Mouse (Mus musculus): ENCODE measurements around the gene Itgav.

The Itgav gene

DNA sequence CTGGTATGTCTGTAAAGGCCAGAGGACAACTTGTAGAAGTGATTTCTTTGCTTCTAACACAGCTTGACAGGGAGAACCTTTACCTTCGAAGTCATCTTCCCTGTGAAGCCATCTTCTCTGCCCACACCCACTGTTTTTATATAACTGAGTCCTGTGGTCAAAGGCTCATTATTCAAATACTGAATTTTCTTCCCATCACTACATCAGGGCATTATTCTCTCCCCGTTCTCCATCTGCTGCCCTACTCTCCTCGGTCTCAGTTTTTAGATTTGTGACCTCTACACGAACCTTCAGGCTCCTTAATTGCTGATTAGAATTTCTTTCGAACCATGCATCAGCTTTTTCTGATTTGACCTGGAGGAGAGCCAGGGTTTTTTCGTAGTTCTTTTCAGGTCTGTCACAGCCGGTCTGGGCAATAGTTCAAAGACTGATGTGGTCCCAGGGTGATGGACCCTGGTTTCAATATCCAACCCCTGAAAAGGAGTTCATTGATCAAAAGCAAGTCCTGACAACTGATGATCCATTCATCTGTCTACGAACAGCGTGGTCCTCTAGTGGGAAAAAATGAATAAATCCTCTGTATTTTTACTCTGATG, 73.8 kb downstream of the Itgav start:
- in situ Hi-C loops (cut with MboI, MseI) = loop anchor here in 1 of 2 experiments (25.0 kb wide), 1 partner anchor 889 kb away; the partner anchor contains the start of genes Gm28635, Med19 and Tmx2

GRCm38 (mm10) chr2:83812483-83813272, 88.5 kb downstream of the Itgav start, which contains the start of gene Fam171b:
Fam171b (plus strand) TSS chr2:83812636.
- in situ Hi-C loops (cut with MboI, MseI) = loop anchor here (10.0 to 25.0 kb wide), 2 partner anchors 162 to 625 kb away; partner anchors contain the start of genes Calcrl (in 1 of the 2), Gm13694 (in 1 of the 2) and Gm13696 (in 1 of the 2)

DNA sequence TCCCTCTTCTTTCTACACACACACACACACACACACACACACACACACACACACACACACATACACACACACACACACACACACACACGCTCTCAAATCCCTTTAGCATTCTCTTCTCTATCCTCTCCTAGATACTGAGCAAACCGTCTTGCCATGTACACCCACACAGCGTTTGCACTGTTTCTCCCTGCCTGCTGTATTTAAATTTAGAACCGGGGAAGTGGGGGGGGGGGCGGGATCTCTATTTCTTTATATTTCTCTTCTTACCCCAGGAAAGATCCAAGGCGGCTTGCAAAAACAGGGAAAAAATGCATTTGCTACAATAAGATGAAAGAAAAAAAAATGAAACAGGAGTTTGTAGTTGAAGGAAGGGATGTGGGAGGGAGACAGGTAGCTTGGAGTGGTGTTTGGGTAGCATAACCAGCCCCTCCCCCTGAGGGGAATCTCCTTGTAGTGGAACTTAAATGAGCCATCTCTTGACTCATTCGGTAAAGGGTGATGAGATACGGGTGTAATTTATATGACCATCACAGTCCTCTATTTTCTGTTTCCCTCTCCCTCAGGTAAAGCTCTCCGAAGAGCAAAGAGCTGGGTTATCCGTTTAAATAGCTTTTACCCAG, 89.2 kb downstream of the Itgav start:
- in situ Hi-C loops (cut with MboI, MseI) = loop anchor here (10.0 to 25.0 kb wide), 2 partner anchors 161 to 624 kb away; partner anchors contain the start of genes Calcrl (in 1 of the 2), Gm13694 (in 1 of the 2) and Gm13696 (in 1 of the 2)

GRCm38 (mm10) chr2:83814009-83814408, 89.8 kb downstream of the Itgav start:
- in situ Hi-C loops (cut with MboI, MseI) = loop anchor here (10.0 to 25.0 kb wide), 2 partner anchors 161 to 623 kb away; partner anchors contain the start of genes Calcrl (in 1 of the 2), Gm13694 (in 1 of the 2) and Gm13696 (in 1 of the 2)

DNA sequence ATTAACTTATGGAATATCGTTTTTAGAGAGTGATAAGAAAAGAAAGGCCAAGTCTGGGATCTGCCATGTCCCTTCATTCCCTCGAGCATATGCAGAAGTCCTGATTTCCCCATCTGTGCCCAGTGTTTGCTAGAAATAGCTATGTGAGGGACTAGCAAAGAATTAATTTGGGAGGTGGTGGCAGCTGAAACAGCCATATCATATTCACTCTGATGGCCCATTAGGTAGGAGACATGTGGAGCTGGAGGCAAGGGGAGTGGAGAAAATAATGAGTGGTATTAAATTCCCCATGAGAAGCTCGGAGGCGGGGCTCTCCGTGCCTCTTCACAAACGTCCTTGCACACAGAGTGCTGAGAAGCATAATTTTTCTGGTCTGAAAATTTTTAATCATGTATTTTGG, 92.0 kb downstream of the Itgav start:
- in situ Hi-C loops (cut with MboI, MseI) = loop anchor here (10.0 to 25.0 kb wide), 2 partner anchors 159 to 621 kb away; partner anchors contain the start of genes Calcrl (in 1 of the 2), Gm13694 (in 1 of the 2) and Gm13696 (in 1 of the 2)

DNA sequence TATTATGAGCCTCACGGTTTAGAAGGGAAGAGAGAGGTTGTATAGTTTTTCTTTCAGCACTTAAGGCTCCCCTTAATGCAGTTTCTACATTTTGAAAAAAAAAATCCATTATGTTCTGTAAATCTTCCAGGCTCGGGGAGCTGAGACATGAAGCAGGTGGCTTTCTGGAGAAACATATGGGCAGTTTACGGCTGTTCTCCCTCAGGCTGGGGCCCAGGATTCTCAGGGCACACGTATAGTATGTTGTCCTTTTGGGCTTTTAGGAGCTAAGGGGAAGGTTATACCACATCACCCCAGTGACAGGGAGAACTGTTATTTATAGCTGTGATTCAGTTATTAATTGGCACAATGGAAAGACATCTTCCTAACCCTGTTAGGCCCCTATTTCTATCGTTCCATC, 101.0 kb downstream of the Itgav start:
- in situ Hi-C loops (cut with MboI, MseI) = no loop called here

DNA sequence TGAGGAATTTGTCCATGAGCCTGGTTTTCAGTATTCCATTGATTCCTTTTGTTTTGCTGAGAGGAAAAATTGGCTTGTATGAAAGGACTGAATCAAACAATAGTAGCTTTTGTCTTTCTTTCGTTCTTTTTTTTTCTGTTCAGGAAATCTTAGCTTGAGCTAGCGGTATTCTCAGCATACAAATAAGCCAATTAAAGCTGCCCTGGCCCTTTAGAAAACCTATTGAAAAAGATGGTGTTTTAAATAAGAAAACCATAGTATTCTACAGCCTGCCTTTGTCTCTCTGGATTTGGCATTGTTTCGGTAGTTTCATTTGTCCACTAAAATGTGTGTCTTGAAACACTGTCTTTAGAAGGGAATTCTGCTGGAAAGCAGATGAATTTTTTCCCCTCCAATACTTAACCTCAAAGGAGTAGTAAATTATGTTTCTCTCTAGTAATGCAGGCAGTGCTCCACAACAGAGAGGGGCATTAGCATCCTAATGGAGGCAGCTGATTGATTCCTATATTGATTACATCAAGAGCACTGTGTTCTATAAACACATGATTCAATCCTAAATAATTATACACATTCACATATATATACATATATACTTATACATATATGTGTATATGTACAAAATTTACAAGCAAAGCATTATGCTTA, 104.8 kb downstream of the Itgav start:
- in situ Hi-C loops (cut with MboI, MseI) = no loop called here

DNA sequence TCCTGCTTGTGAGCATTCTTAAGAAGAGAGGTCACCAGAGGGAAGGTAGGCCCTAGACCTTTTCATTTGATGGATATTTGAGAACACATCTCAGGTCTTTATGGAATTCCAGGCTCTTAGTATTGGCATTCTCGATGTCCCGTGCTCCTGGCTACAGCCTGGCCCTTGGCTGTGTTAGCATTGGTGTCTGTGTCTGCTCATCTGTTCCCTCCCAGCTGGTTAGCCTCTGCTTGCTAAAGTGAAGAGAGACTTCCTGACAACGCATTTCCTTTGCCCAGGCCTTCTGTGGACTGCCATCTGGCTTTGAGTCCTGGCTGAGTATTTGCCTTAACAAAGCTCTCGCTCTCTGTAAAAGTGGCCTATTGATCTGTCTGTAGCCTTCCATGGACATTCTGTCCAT, 108.7 kb downstream of the Itgav start:
- in situ Hi-C loops (cut with MboI, MseI) = loop anchor here in 1 of 2 experiments (5.0 kb wide), 2 partner anchors 314 to 431 kb away; no protein-coding TSS in a partner anchor

DNA sequence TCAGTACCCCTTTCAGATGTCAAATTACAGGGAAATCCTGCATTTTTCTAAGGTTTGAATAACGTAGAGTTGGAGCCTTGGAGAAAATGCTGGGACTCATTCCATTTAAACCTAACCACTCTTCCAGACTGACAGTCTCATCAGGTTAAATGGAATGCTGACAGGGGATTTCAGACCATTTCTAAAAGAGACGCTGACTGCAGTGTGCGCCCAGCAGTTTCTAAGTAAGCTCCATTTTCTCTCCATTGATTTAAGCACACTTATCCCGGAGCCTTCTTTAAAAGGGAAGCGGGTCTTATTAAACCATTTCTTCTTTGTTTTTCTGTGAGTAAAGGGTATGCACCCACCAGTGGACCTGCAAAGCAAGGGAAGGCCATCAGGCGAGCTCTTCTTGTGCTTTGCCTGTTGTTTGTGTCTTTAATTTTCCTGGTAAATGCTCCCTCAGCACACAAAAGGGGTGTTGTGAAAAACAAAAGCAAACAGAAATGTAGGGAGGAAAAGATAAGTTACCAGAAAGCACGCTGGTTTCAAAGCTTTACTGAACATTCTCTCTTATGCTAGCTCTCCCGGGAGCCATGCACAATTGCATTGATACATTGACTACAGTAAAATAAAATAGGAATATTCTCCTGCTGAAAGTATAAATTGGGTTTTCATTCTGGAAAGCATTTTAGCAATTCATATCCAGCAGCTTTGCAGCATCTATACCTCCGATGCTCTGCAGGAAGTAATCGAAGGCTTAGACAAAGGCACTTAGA, 111.3 kb downstream of the Itgav start:
- in situ Hi-C loops (cut with MboI, MseI) = no loop called here

DNA sequence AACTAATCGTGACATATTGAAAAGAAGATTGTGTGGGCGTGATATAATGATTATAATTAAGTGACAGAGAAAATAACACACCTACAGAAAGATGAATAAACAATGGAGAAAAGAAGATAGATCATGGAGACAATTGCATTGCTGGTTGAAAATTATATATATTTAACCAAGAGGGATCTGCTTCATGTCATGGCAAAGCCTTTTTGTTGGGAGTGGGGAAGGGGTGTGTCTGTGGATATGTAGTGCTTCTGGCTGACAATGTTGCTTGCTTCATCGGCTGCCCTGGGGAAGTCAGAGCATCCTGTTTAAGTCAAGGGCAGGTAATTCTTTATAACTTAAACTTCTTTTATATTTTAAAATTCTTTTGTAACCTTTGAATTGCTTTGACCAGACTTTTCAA, 124.3 kb downstream of the Itgav start:
- in situ Hi-C loops (cut with MboI, MseI) = no loop called here

DNA sequence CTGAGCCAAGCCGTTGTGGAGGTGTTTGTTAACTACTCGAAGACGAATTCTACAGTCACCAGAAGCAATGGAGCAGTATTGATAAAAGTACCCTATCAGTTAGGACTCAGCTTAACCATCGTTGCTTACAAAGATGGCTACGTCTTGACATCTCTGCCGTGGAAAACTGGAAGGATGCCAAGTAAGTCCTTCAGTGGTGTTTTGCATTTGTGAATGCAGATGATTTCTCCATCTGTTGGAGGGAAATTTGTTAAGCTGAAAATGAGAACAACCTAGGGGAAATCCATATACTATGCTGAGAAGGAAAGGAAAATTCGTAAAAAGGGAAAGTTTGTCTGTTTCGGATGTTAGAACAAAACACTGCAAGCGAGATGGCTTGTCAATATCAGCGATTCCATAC, 129.2 kb downstream of the Itgav start:
- in situ Hi-C loops (cut with MboI, MseI) = no loop called here

DNA sequence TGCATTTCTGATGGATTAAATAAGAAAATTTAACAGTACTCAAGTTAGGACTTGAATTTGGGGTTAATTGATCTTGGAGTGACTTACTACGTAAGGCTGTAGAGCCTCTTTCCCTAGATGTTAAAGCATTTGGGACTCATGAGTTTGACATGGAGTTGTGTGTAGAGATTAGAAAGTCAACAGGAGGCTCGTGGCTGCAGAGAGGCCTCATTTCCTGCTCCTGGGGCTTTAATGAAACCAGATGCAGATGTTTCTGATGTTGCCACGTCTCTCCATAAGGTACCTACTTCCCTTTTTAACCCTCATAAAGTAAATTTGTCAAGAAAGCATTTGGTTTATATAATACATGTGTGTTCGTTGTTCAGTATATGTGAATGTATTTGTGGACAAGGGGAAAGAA, 132.0 kb downstream of the Itgav start:
- in situ Hi-C loops (cut with MboI, MseI) = no loop called here

Measured in T-helper 17 cell (primary cell).